Mouse (Mus musculus) liver, embryonic 14.5 days (tissue): ENCODE measurements around the gene Mllt3. TPM values are rescaled to one million over a fixed set of nuclear protein-coding genes. Genes with fewer than 3 reads are reported as not detected.

Experiments used
- ATAC-seq: fragments of 200-750 bp; cut with Nextera tagmentation; 2 replicates; pipeline ENCODE4 v1.8.0; 2017; ENCODE audit warnings: moderate number of reproducible peaks, mild to moderate bottlenecking, moderate library complexity; ENCODE audit not compliant: insufficient read depth
- DNase-seq, 3 experiments: peaks; one replicate each; pipeline ENCODE4 v3.0.0-alpha.2; 2012 to 2013; ENCODE audit warnings: low read depth in 3 of 3, low spot score in 3 of 3
- H3K27ac ChIP-seq: fragments of 300-500 bp; sonication (generic); 2 replicates; pipeline ENCODE4 v1.5.1; 2014; ENCODE audit warnings: moderate library complexity, mild to moderate bottlenecking, control low read depth, inconsistent platforms
- H3K27me3 ChIP-seq: fragments of 300-500 bp; sonication (generic); 2 replicates; pipeline ENCODE4 v1.6.1; 2014; ENCODE audit warnings: mild to moderate bottlenecking, low read length, moderate library complexity; ENCODE audit not compliant: control insufficient read depth, insufficient read depth
- H3K36me3 ChIP-seq: fragments of 300-500 bp; sonication (generic); replicated peaks from 2 replicates; pipeline ENCODE4 v1.6.1; 2014; ENCODE audit warnings: low read depth; ENCODE audit not compliant: control insufficient read depth, insufficient read depth
- H3K4me1 ChIP-seq, 2 experiments: fragments of 200-500 bp in 1 of 2; fragments of 300-500 bp in 1 of 2; sonication (generic) in 1 of 2; replicated peaks; 2 replicates each; pipeline ENCODE4 v1.6.1; 2012 to 2014; ENCODE audit warnings: antibody characterized with exemption in 1 of 2, inconsistent platforms in 1 of 2, low read length in 1 of 2; ENCODE audit not compliant: control insufficient read depth in 2 of 2, insufficient read depth in 2 of 2
- H3K4me2 ChIP-seq: fragments of 300-500 bp; sonication (generic); 2 replicates; pipeline ENCODE4 v1.6.1; 2014; ENCODE audit warnings: low read depth, mild to moderate bottlenecking, control low read depth, moderate library complexity
- H3K4me3 ChIP-seq, 2 experiments: fragments of 200-500 bp in 1 of 2; fragments of 300-500 bp in 1 of 2; sonication (generic) in 1 of 2; 2 replicates each; pipeline ENCODE4 v1.5.1; 2012 to 2014; ENCODE audit warnings: low read depth in 2 of 2, low read length in 2 of 2, mild to moderate bottlenecking in 2 of 2, control low read depth in 1 of 2, inconsistent platforms in 1 of 2, moderate library complexity in 1 of 2; ENCODE audit not compliant: insufficient read depth in 1 of 2
- H3K9ac ChIP-seq: fragments of 300-500 bp; sonication (generic); replicated peaks from 2 replicates; pipeline ENCODE4 v1.6.1; 2014; ENCODE audit warnings: mild to moderate bottlenecking, control low read depth, moderate library complexity
- H3K9me3 ChIP-seq: fragments of 300-500 bp; sonication (generic); 2 replicates; pipeline ENCODE4 v1.6.1; 2016; ENCODE audit warnings: low read length, mixed read lengths; ENCODE audit not compliant: control insufficient read depth
- CTCF ChIP-seq: IDR thresholded peaks from 2 replicates; pipeline ENCODE4 v1.5.1; 2016; ENCODE audit warnings: antibody characterized with exemption, low read depth, control low read depth
- EP300 ChIP-seq: IDR thresholded peaks from 2 replicates; pipeline ENCODE4 v1.6.1; 2016; ENCODE audit warnings: antibody characterized with exemption, low read depth
- WGBS: fragments of 180-500 bp; shearing (Covaris S2); extraction: QIAGEN DNeasy Blood & Tissue Kit; methylation state at CpG from one replicate; pipeline ENCODE4 v1.1.7; 2014; ENCODE audit not compliant: insufficient replicate concordance; 5-methylcytosine and 5-hydroxymethylcytosine counted together
- polyA plus RNA-seq, 2 experiments: library from polyadenylated mRNA; depleted of rRNA in 1 of 2; stranded (reverse) in 1 of 2; unstranded in 1 of 2; fragments of >200 nt; fragmentation: Nextera tagmentation in 1 of 2; extraction: Ambion mirVana in 1 of 2; gene quantifications; 2 replicates each; pipeline versions ENCODE4 v1.2.1 to v1.2.3; 2012 to 2014

The Mllt3 gene
- polyA plus RNA-seq, 2 experiments, result 52.8 to 87.7 TPM

DNA sequence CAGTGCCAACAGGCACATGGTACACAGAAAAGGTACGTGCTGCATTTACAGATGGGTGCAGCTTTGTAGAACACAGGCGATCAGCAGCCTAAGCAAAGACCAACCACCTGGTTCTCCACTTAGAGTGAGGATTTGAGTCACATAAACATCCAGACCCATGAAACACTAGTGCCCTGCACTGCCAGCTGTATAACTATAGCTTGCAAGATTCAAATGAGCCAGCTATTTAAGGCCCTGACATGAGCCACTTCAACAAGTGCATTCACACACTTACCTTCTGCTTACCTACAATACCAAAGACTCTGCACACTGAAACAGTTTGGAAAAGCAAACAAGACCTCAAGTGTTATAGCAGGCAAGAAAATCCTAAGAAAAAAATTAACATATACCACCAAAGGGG lies 78.0 kb downstream of the Mllt3 start:
- Histone ChIP-seq H3K4me1 (no peaks in the 10 kb centered on the region), H3K36me3 (no peaks in the 10 kb centered on the region), H3K27ac (no peak overlapping the region), H3K9me3 (no peaks in the 10 kb centered on the region), H3K27me3 (no peaks in the 10 kb centered on the region), H3K4me3 (no peak overlapping the region), H3K9ac (no peak overlapping the region), H3K4me2 (no peak overlapping the region)
- DNase-seq, result no peak
- ATAC-seq, result no peak
- WGBS, result 64% methylated on average over 2 of the region's 2 CpGs
- no peak for TF ChIP-seq EP300
- no peak for TF ChIP-seq CTCF

DNA sequence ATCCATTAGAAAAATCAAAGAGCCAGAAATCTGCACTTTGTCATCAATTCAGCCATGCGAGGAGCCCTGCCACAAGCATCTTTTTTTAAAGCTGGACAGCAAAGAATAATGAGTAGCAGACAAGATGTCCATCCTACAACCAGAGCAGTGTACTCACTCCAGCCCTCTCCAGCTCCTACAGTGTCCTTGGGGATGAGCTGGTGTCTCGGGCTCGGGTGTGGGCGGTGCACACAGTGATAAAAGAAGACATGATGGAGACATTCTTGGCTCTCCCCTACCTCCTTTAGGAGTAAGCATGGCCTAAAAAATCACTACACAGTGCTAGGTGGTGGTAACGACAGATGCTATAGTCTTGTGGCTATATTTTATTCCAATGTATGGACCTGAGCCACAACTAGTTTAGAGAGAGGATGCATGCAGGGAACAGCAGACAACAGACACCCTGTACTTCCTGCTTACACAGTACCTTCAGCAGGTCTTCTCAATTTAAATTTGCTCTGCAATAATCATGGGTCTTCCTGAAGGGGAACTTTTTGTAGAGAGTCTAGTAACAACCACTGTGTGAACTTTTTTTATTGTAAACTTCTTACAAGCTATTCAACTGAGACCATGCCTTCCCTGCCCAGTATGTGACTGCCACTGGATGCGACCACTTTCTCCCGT lies 78.6 kb downstream of the Mllt3 start:
- no peak overlapping the region for H3K4me3 ChIP-seq
- H3K4me1 ChIP-seq, result no peaks in the 10 kb centered on the region
- no peaks in the 10 kb centered on the region for H3K9me3 ChIP-seq
- H3K4me2 ChIP-seq, result no peak overlapping the region
- no peak overlapping the region for H3K27ac ChIP-seq
- no peaks in the 10 kb centered on the region for H3K27me3 ChIP-seq
- TF ChIP-seq CTCF, result no peak
- no peak for TF ChIP-seq EP300
- H3K9ac ChIP-seq, result no peak overlapping the region
- no peak for DNase-seq
- ATAC-seq, result no peak
- WGBS, result 69% methylated on average over 7 of the region's 7 CpGs
- no peaks in the 10 kb centered on the region for H3K36me3 ChIP-seq

DNA sequence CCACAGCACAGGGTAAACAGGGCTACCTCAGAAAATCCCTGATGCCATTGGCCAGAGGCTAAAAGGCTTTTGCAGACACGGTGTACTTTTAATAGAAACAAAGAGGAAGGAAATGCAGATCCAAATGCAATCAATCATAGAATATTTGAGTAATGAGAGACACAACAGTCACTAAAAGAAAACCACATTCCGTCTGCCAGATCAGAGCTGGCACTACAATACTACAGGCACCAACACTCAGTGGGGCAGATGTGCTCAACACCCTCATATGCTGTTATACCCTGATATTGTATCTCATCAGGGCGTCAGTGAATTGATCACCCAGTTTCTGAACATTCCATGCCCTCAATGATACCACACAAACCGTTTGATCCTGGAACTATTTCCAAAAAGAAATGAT lies 79.4 kb downstream of the Mllt3 start:
- Histone ChIP-seq H3K27ac (no peak overlapping the region), H3K9ac (no peak overlapping the region), H3K9me3 (no peaks in the 10 kb centered on the region), H3K4me2 (no peak overlapping the region), H3K4me3 (no peak overlapping the region), H3K36me3 (no peaks in the 10 kb centered on the region), H3K4me1 (no peaks in the 10 kb centered on the region), H3K27me3 (no peaks in the 10 kb centered on the region)
- TF ChIP-seq EP300 (no peak), CTCF (no peak)
- ATAC-seq (no peak), DNase-seq (no peak)
- 40% methylated on average over 4 of the region's 4 CpGs for WGBS

DNA sequence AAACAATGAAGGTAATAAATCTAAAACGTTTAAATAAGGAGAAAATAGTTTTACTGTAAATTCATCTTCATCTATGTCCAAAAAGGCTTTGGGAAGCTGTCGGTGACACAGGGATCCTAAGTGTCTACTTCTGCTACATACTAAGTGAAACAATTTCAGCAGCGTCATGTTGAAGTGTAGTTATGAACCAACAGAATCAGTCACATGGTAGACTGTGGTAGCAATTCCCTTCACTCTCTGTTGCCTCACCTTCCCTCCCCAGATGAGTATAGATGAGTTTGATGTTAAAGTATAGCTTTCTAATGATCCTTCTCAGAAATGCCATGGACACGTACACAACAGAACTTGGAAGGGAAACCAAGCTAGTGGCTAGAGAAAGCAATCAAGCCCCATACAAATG lies 79.9 kb downstream of the Mllt3 start:
- Histone ChIP-seq H3K4me1 (no peaks in the 10 kb centered on the region), H3K36me3 (no peaks in the 10 kb centered on the region), H3K4me3 (no peak overlapping the region), H3K27me3 (no peaks in the 10 kb centered on the region), H3K9ac (no peak overlapping the region), H3K4me2 (no peak overlapping the region), H3K9me3 (no peaks in the 10 kb centered on the region), H3K27ac (no peak overlapping the region)
- WGBS, result 70% methylated on average over 4 of the region's 4 CpGs
- no peak for TF ChIP-seq CTCF
- TF ChIP-seq EP300, result no peak
- no peak for DNase-seq
- no peak for ATAC-seq

DNA sequence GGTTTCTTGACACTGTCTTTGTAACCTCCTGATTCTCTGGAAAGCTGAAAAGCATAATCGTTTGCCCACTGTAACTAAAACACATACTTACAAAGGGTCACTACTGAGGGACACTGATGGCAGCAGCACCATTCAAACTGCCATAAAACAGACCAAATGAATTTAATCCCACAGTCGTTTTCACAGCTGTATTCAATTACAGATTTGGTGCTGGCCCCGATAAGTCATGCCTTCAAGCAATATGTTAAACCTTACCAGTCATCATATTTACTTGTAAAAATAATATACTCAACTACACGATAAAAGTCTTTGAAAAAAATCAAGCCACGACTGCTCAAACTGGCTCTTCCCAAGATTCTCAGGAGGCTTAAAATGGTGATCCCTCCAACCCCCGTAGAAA lies 83.7 kb downstream of the Mllt3 start:
- DNase-seq (no peak), ATAC-seq (no peak)
- no peaks in the 10 kb centered on the region for H3K9me3 ChIP-seq
- H3K27me3 ChIP-seq, result no peaks in the 10 kb centered on the region
- H3K9ac ChIP-seq, result no peak overlapping the region
- no peak overlapping the region for H3K4me2 ChIP-seq
- H3K27ac ChIP-seq, result no peak overlapping the region
- H3K4me3 ChIP-seq, result no peak overlapping the region
- no peaks in the 10 kb centered on the region for H3K4me1 ChIP-seq
- TF ChIP-seq EP300, result no peak
- TF ChIP-seq CTCF, result no peak
- 68% methylated on average over 6 of the region's 6 CpGs for WGBS
- H3K36me3 ChIP-seq, result no peaks in the 10 kb centered on the region
